Mouse (Mus musculus) heart, embryonic 10.5 days (tissue): ENCODE measurements around the gene Frem2. TPM values are rescaled to one million over a fixed set of nuclear protein-coding genes. Genes with fewer than 3 reads are reported as not detected.

ENCODE experiments used
- DNase-seq: peaks from one replicate; pipeline ENCODE4 v3.0.0-alpha.2; 2017; ENCODE audit warnings: low spot score
- H3K27ac ChIP-seq: fragments of 300-500 bp; sonication (generic); 2 replicates; pipeline ENCODE4 v1.5.1; 2016; ENCODE audit warnings: mild to moderate bottlenecking
- H3K27me3 ChIP-seq: fragments of 300-500 bp; sonication (generic); 2 replicates; pipeline ENCODE4 v1.6.1; 2016; ENCODE audit warnings: mild to moderate bottlenecking; ENCODE audit not compliant: poor library complexity, insufficient read depth, severe bottlenecking
- H3K36me3 ChIP-seq: fragments of 300-500 bp; sonication (generic); 2 replicates; pipeline ENCODE4 v1.6.1; 2016; ENCODE audit warnings: mild to moderate bottlenecking, moderate library complexity
- H3K4me1 ChIP-seq: fragments of 300-500 bp; sonication (generic); 2 replicates; pipeline ENCODE4 v1.6.1; 2016; ENCODE audit warnings: mild to moderate bottlenecking
- H3K4me3 ChIP-seq: fragments of 300-500 bp; sonication (generic); 2 replicates; pipeline ENCODE4 v1.5.1; 2016; ENCODE audit warnings: mild to moderate bottlenecking, moderate library complexity
- H3K9me3 ChIP-seq: fragments of 300-500 bp; sonication (generic); 2 replicates; pipeline ENCODE4 v1.6.1; 2016; ENCODE audit warnings: mild to moderate bottlenecking, moderate library complexity
- WGBS: fragments of 180-500 bp; shearing (Covaris S2); methylation state at CpG from one replicate; pipeline ENCODE4 v1.1.7; 2016; 5-methylcytosine and 5-hydroxymethylcytosine counted together
- polyA plus RNA-seq: library from polyadenylated mRNA; unstranded; fragments of >200 nt; fragmentation: Nextera tagmentation; extraction: Ambion mirVana; gene quantifications from 2 replicates; pipeline ENCODE4 v1.2.1, GENCODE M21; 2016

Gene Frem2
- polyA plus RNA-seq, 1 experiment from 2014 or later = 5.9 TPM

GRCm38 (mm10) chr3:53600140-53600539, 57.0 kb downstream of the Frem2 start:
- WGBS = 72% methylated on average over 4 of the region's 4 CpGs
- H3K27ac ChIP-seq = no peak overlapping the region
- no peak for DNase-seq
- no peaks in the 10 kb centered on the region for H3K27me3 ChIP-seq
- no peaks in the 10 kb centered on the region for H3K36me3 ChIP-seq
- H3K4me1 ChIP-seq = peaks cover 20% of the 10 kb centered on the region
- no peak overlapping the region for H3K4me3 ChIP-seq
- no peaks in the 10 kb centered on the region for H3K9me3 ChIP-seq

GRCm38 (mm10) chr3:53599315-53599714, 57.8 kb downstream of the Frem2 start:
- Histone ChIP-seq H3K4me3 (no peak overlapping the region), H3K4me1 (peaks cover 20% of the 10 kb centered on the region), H3K27me3 (no peaks in the 10 kb centered on the region), H3K36me3 (no peaks in the 10 kb centered on the region), H3K9me3 (no peaks in the 10 kb centered on the region), H3K27ac (no peak overlapping the region)
- no peak for DNase-seq
- 30% methylated on average over 7 of the region's 7 CpGs for WGBS

GRCm38 (mm10) chr3:53598153-53598800, 58.9 kb downstream of the Frem2 start:
- DNase-seq = no peak
- peak overlapping the region; percentile 52 for H3K27ac ChIP-seq
- 5% methylated on average over 9 of the region's 9 CpGs for WGBS
- H3K9me3 ChIP-seq = no peaks in the 10 kb centered on the region
- H3K36me3 ChIP-seq = no peaks in the 10 kb centered on the region
- H3K4me1 ChIP-seq = peaks cover 20% of the 10 kb centered on the region
- no peaks in the 10 kb centered on the region for H3K27me3 ChIP-seq
- H3K4me3 ChIP-seq = no peak overlapping the region

GRCm38 (mm10) chr3:53594471-53594870, 62.7 kb downstream of the Frem2 start:
- Histone ChIP-seq H3K9me3 (no peaks in the 10 kb centered on the region), H3K4me3 (no peak overlapping the region), H3K27me3 (no peaks in the 10 kb centered on the region), H3K36me3 (no peaks in the 10 kb centered on the region), H3K27ac (no peak overlapping the region), H3K4me1 (peaks cover 30% of the 10 kb centered on the region)
- no peak for DNase-seq
- 63% methylated on average over 4 of the region's 4 CpGs for WGBS

GRCm38 (mm10) chr3:53593718-53594117, 63.4 kb downstream of the Frem2 start:
- no peak for DNase-seq
- 33% methylated on average over 3 of the region's 3 CpGs for WGBS
- no peaks in the 10 kb centered on the region for H3K36me3 ChIP-seq
- no peak overlapping the region for H3K27ac ChIP-seq
- peaks cover 26% of the 10 kb centered on the region for H3K4me1 ChIP-seq
- H3K27me3 ChIP-seq = no peaks in the 10 kb centered on the region
- no peaks in the 10 kb centered on the region for H3K9me3 ChIP-seq
- no peak overlapping the region for H3K4me3 ChIP-seq

- H3K4me3 ChIP-seq = no peak overlapping the region
- WGBS = 91% methylated on average over 7 of the region's 7 CpGs
Observed at GRCm38 (mm10) chr3:53592036-53592435, 65.1 kb downstream of the Frem2 start.

GRCm38 (mm10) chr3:53590139-53590621, 67.0 kb downstream of the Frem2 start:
- Histone ChIP-seq H3K9me3 (no peaks in the 10 kb centered on the region), H3K27ac (peak overlapping the region; percentile 13; the same call in 1 of the 2 replicates), H3K4me3 (no peak overlapping the region), H3K36me3 (0 out of 2 replicates have a peak, but pooled peaks cover 2% of the 10 kb centered on the region), H3K27me3 (no peaks in the 10 kb centered on the region), H3K4me1 (peaks cover 14% of the 10 kb centered on the region)
- 3% methylated on average over 2 of the region's 2 CpGs for WGBS
- DNase-seq = no peak

More at GRCm38 (mm10) chr3:53592036-53592435, 65.1 kb downstream of the Frem2 start:
- H3K4me1 ChIP-seq = peaks cover 15% of the 10 kb centered on the region
- H3K36me3 ChIP-seq = 0 out of 2 replicates have a peak, but pooled peaks cover 2% of the 10 kb centered on the region
- no peak for DNase-seq
- no peaks in the 10 kb centered on the region for H3K27me3 ChIP-seq
- no peak overlapping the region for H3K27ac ChIP-seq
- H3K9me3 ChIP-seq = no peaks in the 10 kb centered on the region

GRCm38 (mm10) chr3:53583248-53583647, 73.9 kb downstream of the Frem2 start:
- Histone ChIP-seq H3K4me3 (no peak overlapping the region), H3K27ac (no peak overlapping the region), H3K9me3 (no peaks in the 10 kb centered on the region), H3K4me1 (peaks cover 5% of the 10 kb centered on the region; the same call in 1 of the 2 replicates), H3K36me3 (0 out of 2 replicates have a peak, but pooled peaks cover 2% of the 10 kb centered on the region), H3K27me3 (no peaks in the 10 kb centered on the region)
- 78% methylated on average over 8 of the region's 8 CpGs for WGBS
- no peak for DNase-seq

GRCm38 (mm10) chr3:53580596-53581254, 76.4 kb downstream of the Frem2 start:
- DNase-seq = no peak
- no peaks in the 10 kb centered on the region for H3K27me3 ChIP-seq
- no peak overlapping the region for H3K27ac ChIP-seq
- no peaks in the 10 kb centered on the region for H3K36me3 ChIP-seq
- H3K4me1 ChIP-seq = peaks cover 7% of the 10 kb centered on the region; the same call in 1 of the 2 replicates
- no peak overlapping the region for H3K4me3 ChIP-seq
- H3K9me3 ChIP-seq = no peaks in the 10 kb centered on the region
- 60% methylated on average over 5 of the region's 5 CpGs for WGBS

GRCm38 (mm10) chr3:53579121-53579704, 77.9 kb downstream of the Frem2 start:
- WGBS = 85% methylated on average over 10 of the region's 10 CpGs
- Histone ChIP-seq H3K4me1 (peaks cover 15% of the 10 kb centered on the region), H3K27me3 (no peaks in the 10 kb centered on the region), H3K4me3 (no peak overlapping the region), H3K27ac (no peak overlapping the region), H3K9me3 (no peaks in the 10 kb centered on the region), H3K36me3 (no peaks in the 10 kb centered on the region)
- DNase-seq = no peak

- no peak overlapping the region for H3K4me3 ChIP-seq
- no peak overlapping the region for H3K27ac ChIP-seq
- peaks cover 19% of the 10 kb centered on the region for H3K4me1 ChIP-seq
- no peaks in the 10 kb centered on the region for H3K36me3 ChIP-seq
- WGBS = 55% methylated on average over 7 of the region's 7 CpGs
- no peaks in the 10 kb centered on the region for H3K27me3 ChIP-seq
- no peaks in the 10 kb centered on the region for H3K9me3 ChIP-seq
- DNase-seq = no peak
Observed at GRCm38 (mm10) chr3:53576320-53577116, 80.6 kb downstream of the Frem2 start.

- peaks cover 14% of the 10 kb centered on the region for H3K4me1 ChIP-seq
- H3K9me3 ChIP-seq = no peaks in the 10 kb centered on the region
- no peaks in the 10 kb centered on the region for H3K27me3 ChIP-seq
- no peak for DNase-seq
- no peaks in the 10 kb centered on the region for H3K36me3 ChIP-seq
- H3K27ac ChIP-seq = no peak overlapping the region
- WGBS = 46% methylated on average over 9 of the region's 9 CpGs
- no peak overlapping the region for H3K4me3 ChIP-seq
Observed at GRCm38 (mm10) chr3:53574123-53574522, 83.0 kb downstream of the Frem2 start.
